Mouse (Mus musculus) E14TG2a.4 (cell line): ENCODE measurements around the gene Map2k2.
A peak's percentile ranks its signal among the peaks of the same experiment; 100 is the strongest.

Experiments used
- H3K27me3 ChIP-seq: 2 replicates; pipeline ENCODE4 v1.6.1; 2014; ENCODE audit warnings: low read length, control low read depth; ENCODE audit not compliant: insufficient read depth
- H3K36me3 ChIP-seq: 2 replicates; pipeline ENCODE4 v1.6.1; 2014; ENCODE audit warnings: low read length, control low read depth; ENCODE audit not compliant: insufficient read depth
- H3K4me1 ChIP-seq: replicated peaks from 2 replicates; pipeline ENCODE4 v1.6.1; 2014; ENCODE audit warnings: low read depth, low read length, control low read depth
- H3K4me3 ChIP-seq: replicated peaks from 2 replicates; pipeline ENCODE4 v1.5.1; 2014; ENCODE audit warnings: mild to moderate bottlenecking, low read length
- H3K9me3 ChIP-seq: 2 replicates; pipeline ENCODE4 v1.6.1; 2014; ENCODE audit warnings: low read length, control low read depth
- CTCF ChIP-seq: conservative IDR thresholded peaks from 2 replicates; pipeline ENCODE4 v1.5.1; 2014; ENCODE audit warnings: low read length
- NANOG ChIP-seq: IDR thresholded peaks from 2 replicates; pipeline ENCODE4 v1.6.1; 2014; ENCODE audit warnings: borderline replicate concordance, low read length, mixed read lengths
- POU5F1 ChIP-seq: IDR thresholded peaks from 2 replicates; pipeline ENCODE4 v1.6.1; 2014; ENCODE audit warnings: low read length, borderline replicate concordance

The Map2k2 gene

DNA sequence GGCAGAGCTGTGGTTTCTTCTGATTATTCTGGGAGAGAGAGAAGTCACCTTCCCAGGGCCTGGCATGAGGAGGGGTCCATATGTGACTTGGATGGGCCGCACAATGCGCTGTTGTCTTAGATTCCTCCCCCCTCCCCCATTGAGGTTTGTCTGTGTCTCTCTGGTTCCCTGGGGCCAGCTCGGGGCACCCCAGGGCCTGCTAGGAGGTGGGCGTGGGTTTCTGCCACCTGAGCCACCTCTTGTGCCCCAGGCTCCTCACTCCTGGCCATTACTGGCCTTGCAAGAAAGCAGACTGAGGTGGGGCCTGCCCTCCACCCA, 33.8 kb downstream of the Map2k2 start:
- Histone ChIP-seq H3K4me3 (peak overlapping the region; percentile 92), H3K27me3 (peaks cover 5% of the 10 kb centered on the region; the same call in 1 of the 2 replicates), H3K4me1 (peaks cover 69% of the 10 kb centered on the region), H3K36me3 (peaks cover 17% of the 10 kb centered on the region), H3K9me3 (no peaks in the 10 kb centered on the region)
- no peak for TF ChIP-seq CTCF
- no peak for TF ChIP-seq POU5F1
- no peak for TF ChIP-seq NANOG

DNA sequence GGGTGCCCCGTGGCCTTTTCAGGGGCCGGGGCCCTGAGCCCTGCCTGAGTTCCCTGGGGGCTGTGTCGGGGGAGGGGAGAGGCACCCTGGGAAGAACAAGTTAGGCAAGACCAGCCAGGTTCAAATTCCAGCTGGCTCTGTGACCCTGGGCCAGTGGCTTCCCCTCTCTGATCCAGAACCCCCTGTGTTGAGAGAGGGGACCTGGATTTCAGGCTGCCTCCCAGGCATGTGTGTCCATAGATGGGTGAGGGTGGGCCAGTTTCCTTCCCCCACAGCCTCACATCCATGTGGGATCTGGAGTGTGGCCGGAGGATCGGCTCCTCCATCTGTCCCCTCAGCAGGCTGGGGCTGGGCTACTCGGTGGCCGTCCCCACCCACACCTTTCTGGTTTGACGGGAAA, 34.3 kb downstream of the Map2k2 start:
- TF ChIP-seq CTCF (no peak), POU5F1 (no peak), NANOG (no peak)
- peak overlapping the region; percentile 92 for H3K4me3 ChIP-seq
- peaks cover 22% of the 10 kb centered on the region for H3K36me3 ChIP-seq
- H3K9me3 ChIP-seq, result no peaks in the 10 kb centered on the region
- peaks cover 5% of the 10 kb centered on the region; the same call in 1 of the 2 replicates for H3K27me3 ChIP-seq
- peaks cover 69% of the 10 kb centered on the region for H3K4me1 ChIP-seq

DNA sequence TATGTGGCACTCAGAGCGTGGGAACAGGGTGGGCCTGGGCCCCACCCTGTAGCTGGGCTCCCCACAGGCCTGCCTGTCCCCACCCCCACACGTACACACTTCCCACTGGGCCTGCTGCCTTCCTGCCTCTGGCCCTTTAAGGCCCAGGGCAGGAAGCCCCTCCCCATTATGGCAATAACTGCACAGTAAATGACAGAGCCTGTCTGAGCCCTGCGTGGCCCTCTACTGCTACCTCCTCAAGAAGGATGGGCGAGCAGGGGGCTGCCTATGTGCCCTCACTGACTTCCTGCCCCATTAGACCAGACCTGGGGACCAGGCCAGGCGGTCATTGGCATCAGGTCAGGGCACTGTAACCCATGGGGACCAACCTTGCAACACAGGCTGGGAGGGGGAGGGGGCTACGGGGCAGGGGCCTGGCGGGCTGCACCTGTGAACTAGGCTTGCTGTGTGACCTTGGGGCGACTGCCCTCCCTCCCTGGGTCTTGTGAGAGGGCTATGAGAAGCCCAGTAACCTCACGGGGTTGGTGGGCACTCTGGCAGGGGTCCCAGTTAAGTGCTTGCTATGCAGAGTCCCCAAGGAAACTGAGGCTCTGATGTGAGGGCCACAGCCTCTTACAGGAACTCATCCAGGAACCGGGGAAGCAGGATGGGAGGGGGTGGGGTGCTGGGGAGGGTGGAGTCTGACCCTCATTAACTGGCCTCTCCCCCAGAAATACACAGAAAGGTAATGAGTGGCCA, 35.2 kb downstream of the Map2k2 start:
- Histone ChIP-seq H3K9me3 (no peaks in the 10 kb centered on the region), H3K27me3 (0 out of 2 replicates have a peak, but pooled peaks cover under 1% of the 10 kb centered on the region), H3K4me3 (peak overlapping the region; percentile 92), H3K36me3 (peaks cover 31% of the 10 kb centered on the region), H3K4me1 (peaks cover 71% of the 10 kb centered on the region)
- no peak for TF ChIP-seq CTCF
- TF ChIP-seq POU5F1, result no peak
- TF ChIP-seq NANOG, result no peak

DNA sequence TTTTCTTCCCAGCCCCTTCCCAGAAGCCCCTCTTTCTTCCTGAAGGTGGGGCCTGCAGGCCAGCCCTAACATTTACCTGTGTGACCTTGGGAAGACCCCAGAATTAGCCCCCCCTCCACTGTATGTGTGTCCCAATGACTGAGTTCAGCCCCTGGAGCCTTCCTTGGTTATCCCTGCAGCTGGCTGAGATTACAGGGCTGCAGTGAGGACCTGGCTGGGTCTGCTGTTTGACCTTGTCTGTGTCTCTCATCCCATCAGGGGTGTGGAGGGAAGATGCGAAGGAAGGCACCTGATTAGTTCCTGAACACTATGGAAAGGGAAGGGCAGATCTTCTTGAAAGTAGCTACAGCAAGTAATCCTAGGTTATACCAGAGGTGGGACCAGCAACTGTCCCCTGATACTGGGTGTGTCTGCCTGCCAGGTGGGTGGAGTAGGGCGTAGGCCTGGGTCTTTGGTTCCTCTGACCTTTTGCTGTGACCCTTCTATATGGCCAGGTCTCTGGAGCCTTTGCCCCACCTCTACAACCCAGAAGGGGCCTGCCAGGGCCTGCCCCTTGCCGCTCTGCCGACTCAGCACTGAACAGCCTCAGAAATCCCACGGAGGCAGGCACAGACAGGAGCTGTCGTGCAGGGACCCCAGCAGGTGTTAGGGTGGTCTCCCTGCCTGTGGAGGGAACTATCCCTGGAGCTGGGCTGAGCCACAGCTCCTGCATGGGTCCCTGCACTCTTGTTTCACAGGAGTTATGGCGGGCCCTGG, 35.9 kb downstream of the Map2k2 start:
- Histone ChIP-seq H3K36me3 (peaks cover 37% of the 10 kb centered on the region), H3K9me3 (no peaks in the 10 kb centered on the region), H3K27me3 (no peaks in the 10 kb centered on the region), H3K4me3 (peak overlapping the region; percentile 92), H3K4me1 (peaks cover 78% of the 10 kb centered on the region)
- no peak for TF ChIP-seq NANOG
- TF ChIP-seq CTCF, result no peak
- no peak for TF ChIP-seq POU5F1

DNA sequence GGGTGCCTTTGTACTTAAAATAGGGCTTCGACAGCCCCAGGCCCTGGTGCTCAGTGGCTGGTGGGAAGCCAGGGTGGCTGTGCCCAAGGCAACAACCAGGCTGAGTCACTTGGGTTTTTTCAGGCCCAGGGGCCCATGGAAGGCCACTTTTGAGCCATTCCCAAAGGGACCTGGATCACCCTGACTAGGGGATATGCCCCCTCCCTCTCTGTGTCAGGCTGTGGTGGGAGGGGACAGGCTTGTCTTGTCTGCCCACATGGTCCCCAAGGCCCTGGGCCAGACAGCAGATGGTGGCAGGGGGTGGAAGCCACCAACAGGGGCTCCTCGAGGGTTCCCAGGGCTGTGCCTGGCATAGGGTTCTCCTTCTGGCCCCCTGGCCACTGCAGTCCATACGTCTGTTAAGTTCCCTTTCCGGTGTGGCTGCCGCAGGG, 36.9 kb downstream of the Map2k2 start:
- Histone ChIP-seq H3K36me3 (peaks cover 46% of the 10 kb centered on the region), H3K9me3 (no peaks in the 10 kb centered on the region)
- TF ChIP-seq CTCF (no peak), NANOG (no peak), POU5F1 (no peak)

DNA sequence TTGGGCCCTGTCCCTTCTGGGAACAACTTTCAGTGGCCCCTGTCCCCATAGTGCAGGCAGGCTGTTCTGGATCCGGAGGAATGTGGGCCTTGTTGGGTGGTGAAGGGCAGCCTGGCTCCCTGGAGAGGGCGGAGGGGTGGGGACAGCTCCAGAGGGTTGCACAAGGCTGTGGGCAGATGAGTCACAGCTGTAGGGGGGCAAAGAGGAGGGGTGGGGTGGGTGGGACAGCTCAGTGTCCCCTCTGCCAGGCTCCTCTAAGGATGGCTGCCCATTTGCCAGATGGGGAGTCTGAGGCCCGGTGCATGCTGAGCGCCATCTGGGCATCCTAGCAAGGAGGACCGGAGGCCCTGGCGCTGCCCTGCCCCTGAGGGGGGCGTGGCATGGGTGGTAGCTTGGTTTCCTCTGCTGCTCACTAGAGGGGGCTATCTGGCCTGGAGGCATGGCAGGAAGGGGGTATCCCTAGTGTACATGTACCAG, 37.5 kb downstream of the Map2k2 start:
- Histone ChIP-seq H3K9me3 (no peaks in the 10 kb centered on the region), H3K27me3 (no peaks in the 10 kb centered on the region), H3K36me3 (peaks cover 52% of the 10 kb centered on the region), H3K4me1 (peaks cover 92% of the 10 kb centered on the region), H3K4me3 (peak overlapping the region; percentile 92)
- TF ChIP-seq NANOG (no peak), POU5F1 (no peak), CTCF (0 out of 2 replicates have a peak, but pooled peaks have one; percentile 8)

More for the DNA sequence above, 36.9 kb downstream of the Map2k2 start:
- Histone ChIP-seq H3K4me3 (peak overlapping the region; percentile 92), H3K27me3 (no peaks in the 10 kb centered on the region), H3K4me1 (peaks cover 88% of the 10 kb centered on the region)

DNA sequence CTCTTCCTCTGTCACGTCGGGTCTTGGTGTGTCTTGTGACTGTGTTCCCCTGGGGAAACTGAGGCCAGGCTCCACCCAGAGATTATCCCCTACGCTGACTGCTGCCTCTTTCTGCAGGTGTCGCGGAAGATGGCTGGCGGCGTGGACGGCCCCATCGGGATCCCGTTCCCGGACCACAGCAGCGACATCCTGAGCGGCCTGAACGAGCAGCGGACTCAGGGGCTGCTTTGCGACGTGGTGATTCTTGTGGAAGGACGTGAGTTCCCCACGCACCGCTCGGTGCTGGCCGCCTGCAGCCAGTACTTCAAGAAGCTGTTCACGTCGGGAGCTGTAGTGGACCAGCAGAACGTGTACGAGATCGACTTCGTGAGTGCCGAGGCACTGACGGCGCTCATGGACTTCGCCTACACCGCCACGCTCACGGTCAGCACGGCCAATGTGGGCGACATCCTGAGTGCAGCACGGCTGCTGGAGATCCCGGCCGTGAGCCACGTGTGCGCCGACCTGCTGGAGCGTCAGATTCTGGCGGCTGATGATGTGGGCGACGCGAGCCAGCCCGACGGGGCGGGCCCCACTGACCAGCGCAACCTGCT, 38.2 kb downstream of the Map2k2 start:
- H3K27me3 ChIP-seq, result no peaks in the 10 kb centered on the region
- TF ChIP-seq NANOG (no peak), CTCF (no peak), POU5F1 (no peak)
- H3K4me3 ChIP-seq, result peak overlapping the region; percentile 92
- no peaks in the 10 kb centered on the region for H3K9me3 ChIP-seq
- peaks cover 97% of the 10 kb centered on the region for H3K4me1 ChIP-seq
- peaks cover 59% of the 10 kb centered on the region for H3K36me3 ChIP-seq

DNA sequence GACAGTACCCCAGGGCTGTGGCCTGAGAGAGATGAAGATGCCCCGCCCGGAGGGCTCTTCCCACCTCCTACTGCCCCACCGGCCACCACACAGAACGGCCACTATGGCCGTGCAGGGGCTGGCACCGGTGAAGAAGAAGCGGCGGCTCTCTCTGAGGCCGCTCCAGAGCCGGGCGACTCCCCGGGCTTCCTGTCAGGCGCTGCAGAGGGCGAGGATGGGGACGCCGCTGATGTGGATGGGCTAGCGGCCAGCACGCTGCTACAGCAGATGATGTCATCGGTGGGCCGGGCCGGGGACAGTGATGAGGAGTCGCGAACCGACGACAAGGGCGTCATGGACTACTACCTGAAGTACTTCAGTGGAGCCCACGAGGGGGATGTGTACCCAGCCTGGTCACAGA, 39.0 kb downstream of the Map2k2 start:
- peaks cover 67% of the 10 kb centered on the region for H3K36me3 ChIP-seq
- no peaks in the 10 kb centered on the region for H3K9me3 ChIP-seq
- H3K27me3 ChIP-seq, result no peaks in the 10 kb centered on the region
- TF ChIP-seq CTCF (no peak), POU5F1 (no peak), NANOG (no peak)
- H3K4me3 ChIP-seq, result peak overlapping the region; percentile 92
- H3K4me1 ChIP-seq, result peaks cover 97% of the 10 kb centered on the region
